Mouse (Mus musculus) forebrain, embryonic 16.5 days (tissue): ENCODE data around the gene Itsn1. TPM values are rescaled to one million over a fixed set of nuclear protein-coding genes. Genes with fewer than 3 reads are reported as not detected.

ENCODE experiments used
- ATAC-seq: fragments of 200-750 bp; cut with Nextera tagmentation; 2 replicates; pipeline ENCODE4 v1.8.0; 2017; ENCODE audit warnings: mild to moderate bottlenecking, moderate library complexity
- H3K27ac ChIP-seq: fragments of 300-500 bp; sonication (generic); 2 replicates; pipeline ENCODE4 v1.5.1; 2014; ENCODE audit warnings: low read length, control low read depth
- H3K27me3 ChIP-seq: fragments of 300-500 bp; sonication (generic); replicated peaks from 2 replicates; pipeline ENCODE4 v1.6.1; 2014; ENCODE audit warnings: low read length; ENCODE audit not compliant: control insufficient read depth, insufficient read depth
- H3K36me3 ChIP-seq: fragments of 300-500 bp; sonication (generic); 2 replicates; pipeline ENCODE4 v1.6.1; 2014; ENCODE audit not compliant: control insufficient read depth, insufficient read depth
- H3K4me1 ChIP-seq: fragments of 300-500 bp; sonication (generic); replicated peaks from 2 replicates; pipeline ENCODE4 v1.6.1; 2014; ENCODE audit warnings: low read length; ENCODE audit not compliant: control insufficient read depth, insufficient read depth
- H3K4me2 ChIP-seq: fragments of 300-500 bp; sonication (generic); 2 replicates; pipeline ENCODE4 v1.6.1; 2014; ENCODE audit warnings: mild to moderate bottlenecking, low read length, control low read depth
- H3K4me3 ChIP-seq: fragments of 300-500 bp; sonication (generic); replicated peaks from 2 replicates; pipeline ENCODE4 v1.5.1; 2014; ENCODE audit warnings: mild to moderate bottlenecking, low read length, control low read depth
- H3K9ac ChIP-seq: fragments of 300-500 bp; sonication (generic); replicated peaks from 2 replicates; pipeline ENCODE4 v1.6.1; 2014; ENCODE audit warnings: low read depth, low read length, control low read depth
- H3K9me3 ChIP-seq: fragments of 300-500 bp; sonication (generic); 2 replicates; pipeline ENCODE4 v1.6.1; 2016; ENCODE audit warnings: low read length; ENCODE audit not compliant: control insufficient read depth
- WGBS: fragments of 180-500 bp; shearing (Covaris S2); extraction: QIAGEN DNeasy Blood & Tissue Kit; methylation state at CpG from one replicate; pipeline ENCODE4 v1.1.7; 2014; 5-methylcytosine and 5-hydroxymethylcytosine counted together
- polyA plus RNA-seq: library from polyadenylated mRNA; unstranded; fragments of >200 nt; fragmentation: Nextera tagmentation; extraction: Ambion mirVana; gene quantifications from 2 replicates; pipeline ENCODE4 v1.2.1, GENCODE M21; 2015

Gene Itsn1
- polyA plus RNA-seq, 1 experiment from 2014 or later, result 86.3 TPM

DNA sequence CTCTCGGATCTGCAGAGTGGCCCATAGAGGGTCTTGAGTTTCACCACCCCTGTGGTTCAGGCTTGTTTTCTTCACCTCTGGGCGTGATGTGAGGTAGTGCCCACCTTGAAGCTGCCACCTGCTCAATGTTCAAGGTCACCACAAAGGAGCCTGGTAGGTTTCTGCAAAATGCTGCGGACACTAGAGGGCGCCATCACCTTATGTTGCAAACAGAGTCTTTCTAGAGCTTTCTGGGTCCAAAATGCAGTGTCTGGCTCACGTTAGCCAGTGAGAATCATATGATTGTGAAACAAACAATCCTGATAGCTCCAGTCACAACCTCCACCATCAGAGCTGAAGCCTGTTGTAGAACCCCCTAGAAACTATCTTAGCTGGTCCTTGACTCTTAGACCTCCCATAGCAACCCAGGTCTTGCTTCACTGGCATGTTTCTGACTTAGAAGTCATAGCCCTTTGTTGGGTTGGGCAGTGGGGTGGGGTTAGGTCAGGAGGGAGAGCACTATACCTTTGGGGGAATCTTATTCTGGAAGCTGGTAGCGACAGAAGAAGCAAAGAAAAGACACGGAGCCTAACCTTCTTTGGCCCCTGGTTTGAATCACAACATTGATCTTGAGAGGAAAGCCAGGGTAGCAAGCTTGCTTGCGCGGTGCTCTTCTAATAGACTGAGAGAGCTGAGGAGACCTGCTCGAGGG lies 207.4 kb downstream of the Itsn1 start:
- 47% methylated on average over 10 of the region's 10 CpGs for WGBS
- ATAC-seq, result peak; percentile 37
- no peak overlapping the region for H3K27ac ChIP-seq
- no peaks in the 10 kb centered on the region for H3K4me1 ChIP-seq
- no peaks in the 10 kb centered on the region for H3K36me3 ChIP-seq
- H3K27me3 ChIP-seq, result no peaks in the 10 kb centered on the region
- no peaks in the 10 kb centered on the region for H3K9me3 ChIP-seq
- H3K4me3 ChIP-seq, result no peak overlapping the region
- no peak overlapping the region for H3K4me2 ChIP-seq
- no peak overlapping the region for H3K9ac ChIP-seq

DNA sequence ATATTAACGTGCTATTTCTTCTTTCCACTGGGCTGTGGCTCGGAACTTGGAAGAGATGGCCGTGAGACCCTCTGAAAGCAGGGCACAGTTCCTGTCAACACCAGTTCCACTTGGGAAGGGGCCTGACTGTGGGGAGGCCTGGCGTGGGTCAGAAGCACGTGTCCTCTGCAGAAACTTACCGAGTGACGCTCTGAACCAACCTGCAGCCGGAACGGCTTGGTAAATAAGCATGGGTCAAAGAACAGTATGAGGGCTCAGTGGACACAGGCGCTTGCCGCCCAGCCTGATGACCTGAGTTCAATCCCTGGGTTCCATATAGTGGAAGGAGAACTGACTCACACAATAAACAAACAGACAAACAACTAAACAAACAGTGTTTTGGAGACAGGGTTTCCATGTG lies 208.2 kb downstream of the Itsn1 start:
- WGBS, result 98% methylated on average over 11 of the region's 11 CpGs

DNA sequence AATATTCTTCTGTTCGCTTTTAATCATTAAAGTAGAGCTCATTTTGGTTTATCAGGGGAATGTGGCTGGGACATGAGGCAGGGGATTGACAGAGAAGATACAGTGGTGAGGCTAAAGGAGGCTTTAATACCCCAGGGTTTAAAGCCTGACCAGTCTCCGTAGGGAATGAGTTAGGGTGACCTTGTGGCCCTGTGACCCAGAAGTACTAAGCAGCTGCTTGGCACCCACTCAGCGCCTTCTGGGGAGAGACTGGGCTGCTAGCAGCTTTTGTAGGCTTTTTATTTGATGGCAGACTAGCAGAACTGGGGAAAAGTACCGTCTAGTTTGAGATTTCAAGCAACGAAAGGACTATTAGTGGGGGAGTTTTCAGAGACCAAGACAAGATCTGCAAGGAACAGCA lies 209.1 kb downstream of the Itsn1 start:
- no peak overlapping the region for H3K4me2 ChIP-seq
- H3K27me3 ChIP-seq, result no peaks in the 10 kb centered on the region
- H3K9ac ChIP-seq, result no peak overlapping the region
- WGBS, result 71% methylated on average over 5 of the region's 5 CpGs
- H3K9me3 ChIP-seq, result no peaks in the 10 kb centered on the region
- no peak for ATAC-seq
- H3K36me3 ChIP-seq, result no peaks in the 10 kb centered on the region
- H3K4me3 ChIP-seq, result no peak overlapping the region
- no peaks in the 10 kb centered on the region for H3K4me1 ChIP-seq
- no peak overlapping the region for H3K27ac ChIP-seq

More for the DNA sequence above, 208.2 kb downstream of the Itsn1 start:
- Histone ChIP-seq H3K27ac (no peak overlapping the region), H3K36me3 (no peaks in the 10 kb centered on the region), H3K9me3 (no peaks in the 10 kb centered on the region), H3K27me3 (no peaks in the 10 kb centered on the region), H3K4me2 (no peak overlapping the region), H3K4me3 (no peak overlapping the region), H3K9ac (no peak overlapping the region), H3K4me1 (no peaks in the 10 kb centered on the region)
- no peak for ATAC-seq

DNA sequence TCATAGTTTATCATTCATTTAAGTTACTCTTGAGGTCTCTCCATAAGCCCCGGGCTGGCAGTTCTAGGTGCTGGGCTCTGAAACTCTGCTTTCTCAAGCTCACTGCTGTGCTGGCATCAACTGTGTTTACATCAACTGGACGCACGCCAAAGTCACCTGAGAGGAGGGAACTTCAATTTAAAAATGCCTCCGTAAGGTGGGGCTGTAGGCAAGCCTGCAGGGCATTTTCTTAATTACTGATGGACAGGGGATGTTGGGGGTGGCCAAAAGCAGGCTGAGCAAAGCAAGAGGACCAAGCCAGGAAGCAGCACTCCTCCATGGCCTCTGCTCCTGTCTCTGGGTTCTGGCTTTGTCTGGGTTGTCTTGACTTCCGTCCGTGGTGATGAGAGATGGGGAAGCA lies 211.6 kb downstream of the Itsn1 start:
- Histone ChIP-seq H3K27ac (no peak overlapping the region), H3K36me3 (no peaks in the 10 kb centered on the region), H3K4me2 (no peak overlapping the region), H3K9me3 (no peaks in the 10 kb centered on the region), H3K9ac (no peak overlapping the region), H3K4me3 (no peak overlapping the region), H3K27me3 (no peaks in the 10 kb centered on the region), H3K4me1 (no peaks in the 10 kb centered on the region)
- WGBS, result 69% methylated on average over 6 of the region's 6 CpGs
- ATAC-seq, result no peak

DNA sequence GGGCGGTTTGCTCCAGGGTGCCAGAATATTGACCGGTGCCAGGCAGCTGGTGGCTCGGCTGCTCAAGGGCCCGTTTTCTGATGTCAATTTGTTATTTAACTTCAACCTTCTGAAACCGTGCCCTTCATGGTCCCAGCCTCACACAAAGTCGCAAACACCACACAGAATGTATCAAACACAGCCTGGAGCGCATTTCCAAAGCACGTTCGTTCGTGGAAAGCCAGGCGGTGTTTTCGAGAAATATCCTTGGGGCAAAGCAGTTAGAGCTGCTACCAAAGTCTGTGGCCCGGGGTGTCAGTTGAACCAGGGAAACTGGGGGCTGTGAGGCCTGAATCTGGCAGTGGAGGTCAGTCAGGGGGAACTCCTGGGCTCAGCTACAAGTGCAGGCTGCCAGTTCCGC lies 213.1 kb downstream of the Itsn1 start:
- Histone ChIP-seq H3K4me2 (no peak overlapping the region), H3K36me3 (no peaks in the 10 kb centered on the region), H3K4me3 (no peak overlapping the region), H3K27me3 (no peaks in the 10 kb centered on the region), H3K4me1 (no peaks in the 10 kb centered on the region), H3K9ac (no peak overlapping the region), H3K27ac (no peak overlapping the region), H3K9me3 (no peaks in the 10 kb centered on the region)
- whole genome bisulfite sequencing, result 88% methylated on average over 14 of the region's 14 CpGs
- no peak for ATAC-seq

DNA sequence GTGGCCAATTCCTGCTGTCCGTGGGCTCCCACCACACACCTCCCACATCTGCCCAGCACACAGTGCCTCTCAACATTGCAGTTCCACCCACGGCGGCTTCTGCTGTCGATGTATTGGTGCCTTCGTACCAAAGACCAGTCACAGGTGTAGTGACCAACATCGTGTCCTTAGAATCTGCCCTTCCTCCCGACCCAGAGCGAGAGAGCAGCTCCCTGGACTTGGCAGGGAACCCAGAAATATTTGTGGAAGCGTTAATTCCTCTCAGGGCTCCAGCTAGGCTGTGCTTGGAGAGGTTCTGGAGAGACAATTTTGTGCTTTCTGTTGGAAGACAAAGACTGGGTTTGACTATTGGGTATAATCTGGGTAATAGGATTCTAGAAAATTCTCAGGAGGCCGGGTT lies 217.2 kb downstream of the Itsn1 start:
- 80% methylated on average over 10 of the region's 10 CpGs for WGBS
- Histone ChIP-seq H3K4me2 (no peak overlapping the region), H3K9me3 (no peaks in the 10 kb centered on the region), H3K27me3 (no peaks in the 10 kb centered on the region), H3K9ac (no peak overlapping the region), H3K36me3 (no peaks in the 10 kb centered on the region), H3K4me1 (no peaks in the 10 kb centered on the region), H3K4me3 (no peak overlapping the region), H3K27ac (no peak overlapping the region)
- no peak for ATAC-seq

DNA sequence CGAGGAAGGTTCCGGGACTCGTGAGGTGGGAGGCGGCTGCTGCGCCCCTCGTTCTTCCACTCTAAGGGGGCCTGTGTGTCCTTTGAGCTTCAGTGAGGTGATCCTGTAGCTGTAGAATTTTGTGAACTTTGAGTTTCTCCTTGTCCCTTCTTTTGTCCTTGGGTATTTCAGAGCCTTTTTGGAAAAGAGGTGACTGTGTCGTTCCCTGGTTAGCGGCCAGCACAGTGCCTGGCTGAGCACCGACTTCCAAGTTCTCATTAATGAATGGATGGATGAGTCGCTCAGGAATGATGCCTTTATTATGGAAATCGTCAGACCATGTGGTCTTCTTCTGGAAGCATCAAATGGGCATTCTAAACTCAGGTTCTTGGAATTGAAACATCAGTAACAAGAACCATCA lies 218.0 kb downstream of the Itsn1 start:
- H3K9ac ChIP-seq, result no peak overlapping the region
- no peaks in the 10 kb centered on the region for H3K36me3 ChIP-seq
- H3K27me3 ChIP-seq, result no peaks in the 10 kb centered on the region
- ATAC-seq, result peak; percentile 40; the same call in 1 of the 2 replicates
- 34% methylated on average over 11 of the region's 11 CpGs for WGBS
- no peaks in the 10 kb centered on the region for H3K4me1 ChIP-seq
- no peak overlapping the region for H3K27ac ChIP-seq
- H3K4me2 ChIP-seq, result peak overlapping the region; percentile 33
- no peaks in the 10 kb centered on the region for H3K9me3 ChIP-seq
- H3K4me3 ChIP-seq, result no peak overlapping the region

DNA sequence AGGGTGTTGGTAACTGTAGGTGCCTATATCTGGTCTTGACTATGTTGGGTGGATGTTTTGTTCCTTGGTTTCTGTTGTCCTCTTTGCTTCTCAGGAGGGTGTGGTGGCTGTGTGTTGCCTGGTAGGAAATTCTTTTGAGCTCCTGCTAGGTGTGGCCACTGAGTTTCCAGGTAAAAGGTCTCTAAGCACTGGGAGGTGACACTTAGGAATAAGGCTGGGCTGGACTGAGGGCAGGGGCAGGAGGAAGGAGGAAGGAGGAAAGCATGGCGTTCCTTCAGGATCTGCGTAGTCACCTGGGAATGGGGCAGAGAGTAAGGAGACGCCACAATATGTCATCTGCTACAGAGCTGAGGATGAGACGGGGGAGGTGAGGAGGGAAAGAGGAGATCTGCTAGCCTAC lies 224.9 kb downstream of the Itsn1 start:
- Histone ChIP-seq H3K4me2 (no peak overlapping the region), H3K4me1 (no peaks in the 10 kb centered on the region), H3K27me3 (no peaks in the 10 kb centered on the region), H3K9me3 (no peaks in the 10 kb centered on the region), H3K27ac (no peak overlapping the region), H3K36me3 (no peaks in the 10 kb centered on the region), H3K4me3 (no peak overlapping the region), H3K9ac (no peak overlapping the region)
- WGBS, result 94% methylated on average over 4 of the region's 4 CpGs
- no peak for ATAC-seq

DNA sequence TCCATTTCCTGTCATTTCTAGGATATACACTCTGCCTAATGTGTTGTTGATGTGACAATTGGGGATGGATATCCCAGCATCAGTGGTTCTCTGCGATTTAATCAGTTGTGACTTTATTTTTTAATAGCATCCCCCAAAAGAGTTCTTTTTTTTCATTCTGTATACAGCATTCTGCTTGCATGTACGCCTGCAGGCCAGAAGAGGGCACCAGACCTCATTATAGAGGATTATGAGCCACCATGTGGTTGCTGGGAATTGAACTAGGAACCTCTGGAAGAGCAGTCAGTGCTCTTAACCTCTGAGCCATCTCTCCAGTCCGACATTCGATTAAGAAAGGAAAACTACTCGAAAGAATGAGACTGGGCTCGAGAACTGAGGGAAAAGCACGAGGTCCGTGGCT lies 225.7 kb downstream of the Itsn1 start:
- Histone ChIP-seq H3K27me3 (no peaks in the 10 kb centered on the region), H3K4me2 (no peak overlapping the region), H3K9me3 (no peaks in the 10 kb centered on the region), H3K9ac (no peak overlapping the region), H3K4me1 (no peaks in the 10 kb centered on the region), H3K36me3 (no peaks in the 10 kb centered on the region), H3K27ac (no peak overlapping the region), H3K4me3 (no peak overlapping the region)
- no peak for ATAC-seq
- WGBS, result 86% methylated on average over 8 of the region's 8 CpGs
